Mouse (Mus musculus): ENCODE data around the gene Neu2.

DNA sequence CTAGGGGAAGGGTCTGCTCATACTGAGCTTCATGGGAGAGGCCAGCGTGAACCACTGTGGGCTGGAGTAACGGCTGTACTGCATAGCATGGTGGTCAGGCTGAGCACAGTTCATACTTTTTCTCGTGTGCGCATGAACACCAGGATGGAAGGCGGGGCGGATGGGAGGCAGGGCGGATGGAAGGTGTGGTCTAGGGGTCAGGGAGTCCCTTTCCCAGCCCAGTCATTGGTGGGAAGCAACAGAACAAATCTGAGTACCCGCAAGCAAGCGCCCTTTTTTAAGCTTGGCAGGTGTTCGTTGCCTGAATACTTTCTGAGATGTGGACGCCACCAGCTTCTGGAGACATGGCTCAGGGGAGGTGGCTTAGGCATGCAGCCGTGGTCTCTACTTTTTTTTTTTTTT, 127.0 kb downstream of the Neu2 start:
- no peak for TF ChIP-seq EP300 (IDR thresholded peaks at IDR 0.05; ENCODE audit: insufficient read depth, low read depth, low read length)
- no peak for TF ChIP-seq POLR2A (IDR thresholded peaks at IDR 0.05; ENCODE audit: insufficient read depth, low read depth, low read length)
